Mouse (Mus musculus): ENCODE data around the gene Gfi1. TPM values are rescaled to one million over a fixed set of nuclear protein-coding genes. Genes with fewer than 3 reads are reported as not detected.

Gene Gfi1
- total and polyA plus RNA-seq, 3 experiments: 0.99 to 1.5 (median 1.4) TPM

- TF ChIP-seq IRF4 (IDR thresholded peaks at IDR 0.05; ENCODE audit: low read depth, low read length) (no peak), RCOR1 (conservative IDR thresholded peaks at IDR 0.05; ENCODE audit: low read depth, low read length) (no peak)
Measured at GRCm38 (mm10) chr5:107684380-107684779, 41.5 kb downstream of the Gfi1 start (continued).

- no peaks in the 10 kb centered on the region for H3K79me2 ChIP-seq (replicated peaks; ENCODE audit: control insufficient read depth, extremely low read depth, insufficient read depth, poor library complexity, severe bottlenecking)
- no peak overlapping the region for H3K27ac ChIP-seq (ENCODE audit: insufficient read depth, low read depth)
- no peak overlapping the region for H3K4me3 ChIP-seq (replicated peaks in 1 of 3; ENCODE audit: low read depth in 2 of 3, low read length in 2 of 3, poor library complexity in 1 of 3)
- no peak for TF ChIP-seq ELF1 (IDR thresholded peaks at IDR 0.05; ENCODE audit: low read depth, low read length)
- TF ChIP-seq TBP (conservative IDR thresholded peaks at IDR 0.05; ENCODE audit: low read depth, low read length): no peak
- no peak for TF ChIP-seq MAX (IDR thresholded peaks at IDR 0.05; ENCODE audit: low read length)
- TF ChIP-seq MXI1 (IDR thresholded peaks at IDR 0.05; ENCODE audit: low read depth, low read length): no peak
- no peak for TF ChIP-seq MEF2A (IDR thresholded peaks at IDR 0.05; ENCODE audit: borderline replicate concordance, low read depth, low read length)
- TF ChIP-seq KAT2A (IDR thresholded peaks at IDR 0.05; ENCODE audit: insufficient replicate concordance, low read length): no peak
- TF ChIP-seq IRF4 (IDR thresholded peaks at IDR 0.05; ENCODE audit: low read depth, low read length): no peak
- TF ChIP-seq RCOR1 (conservative IDR thresholded peaks at IDR 0.05; ENCODE audit: low read depth, low read length): no peak
- no peak for TF ChIP-seq UBTF (IDR thresholded peaks at IDR 0.05; ENCODE audit: low read depth, low read length)
- TF ChIP-seq POLR2AphosphoS2 (IDR thresholded peaks at IDR 0.05; ENCODE audit: low read depth, low read length): no peak
- no peak for TF ChIP-seq MAFK (IDR thresholded peaks at IDR 0.05; ENCODE audit: insufficient replicate concordance, low read length)
- TF ChIP-seq MYC (IDR thresholded peaks at IDR 0.05; ENCODE audit: low read depth, low read length): no peak
- no peak for TF ChIP-seq NRF1 (IDR thresholded peaks at IDR 0.05; ENCODE audit: low read depth, low read length)
- TF ChIP-seq JUN (IDR thresholded peaks at IDR 0.05; ENCODE audit: insufficient read depth, low read depth, low read length): no peak
- TF ChIP-seq ZC3H11A (IDR thresholded peaks at IDR 0.05; ENCODE audit: low read depth, low read length): no peak
- no peak for TF ChIP-seq CTCF (conservative IDR thresholded peaks at IDR 0.05 in 1 of 2, IDR thresholded peaks at IDR 0.05 in 1 of 2; ENCODE audit: low read depth in 2 of 2, low read length in 2 of 2)
- TF ChIP-seq ZKSCAN1 (IDR thresholded peaks at IDR 0.05; ENCODE audit: borderline replicate concordance, low read depth, low read length): no peak
- no peak for TF ChIP-seq ETS1 (conservative IDR thresholded peaks at IDR 0.05; ENCODE audit: low read depth, low read length)
- TF ChIP-seq GABPA (IDR thresholded peaks at IDR 0.05; ENCODE audit: insufficient replicate concordance, low read depth, low read length): no peak
- TF ChIP-seq MAZ (IDR thresholded peaks at IDR 0.05; ENCODE audit: low read depth, low read length): no peak
- no peak for DNase-seq (ENCODE audit: extremely low read depth)
- no peaks in the 10 kb centered on the region for H3K9me3 ChIP-seq (replicated peaks; ENCODE audit: low read length)
- no peak overlapping the region for H3K9ac ChIP-seq (ENCODE audit: insufficient read depth, low read depth)
- H3K27me3 ChIP-seq (replicated peaks): no peaks in the 10 kb centered on the region
- H3K4me1 ChIP-seq (ENCODE audit: control insufficient read depth in 1 of 2, insufficient read depth in 2 of 2): peaks cover 14 to 26% of the 10 kb centered on the region in 2 experiments
- dilution Hi-C loops (cut with MboI; ENCODE audit: extremely low pct_ligation_motif_present, extremely low pct_unique_long_range_greater_than_20kb, low sequenced_read_pairs): no loop called here
- H3K36me3 ChIP-seq (replicated peaks in 1 of 2; ENCODE audit: control insufficient read depth in 1 of 2, insufficient read depth in 1 of 2, low read length in 1 of 2): no peaks in the 10 kb centered on the region
- in situ Hi-C loops (cut with MboI; ENCODE audit: low pct_ligation_motif_present, low pct_unique_long_range_greater_than_20kb, low sequenced_read_pairs): no loop called here
- no peak overlapping the region for H3K4me2 ChIP-seq (ENCODE audit: insufficient read depth, low read depth, poor library complexity, severe bottlenecking)
Measured at GRCm38 (mm10) chr5:107681300-107681699, 44.5 kb downstream of the Gfi1 start.

Measured in CH12.LX (cell line).